Mouse (Mus musculus): ENCODE measurements around the gene Cxcr1.
A peak's percentile ranks its signal among the peaks of the same experiment; 100 is the strongest.
"Not testable (repeated sequence)": the region's sequence is repeated elsewhere in the genome, so short reads cannot be mapped to it uniquely, and the experiment has no call there.

Gene Cxcr1

DNA sequence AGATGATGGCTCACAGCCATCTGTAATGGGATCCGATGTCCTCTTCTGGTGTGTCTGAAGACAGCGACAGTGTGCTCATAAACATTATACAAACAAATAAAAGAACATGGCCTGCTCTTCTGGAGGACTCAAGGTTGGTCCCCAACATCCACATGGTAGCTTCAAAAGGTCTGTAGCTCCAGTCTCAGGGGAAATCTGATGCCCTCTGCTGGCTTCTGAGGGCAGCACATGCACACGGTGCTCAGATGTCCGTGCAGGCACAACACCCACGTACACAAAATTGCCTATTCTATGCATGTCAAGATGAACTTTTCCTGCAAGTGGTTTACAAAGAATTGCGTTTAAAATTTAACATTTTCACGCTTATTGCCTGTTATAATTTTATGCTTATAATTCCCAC is 1.5 kb upstream of the Cxcr1 start:
- no peak for DNase-seq (ENCODE audit: low spot score)

GRCm38 (mm10) chr1:74192711-74193110 is 1.7 kb downstream of the Cxcr1 start:
- no peak for DNase-seq (ENCODE audit: low spot score)

DNA sequence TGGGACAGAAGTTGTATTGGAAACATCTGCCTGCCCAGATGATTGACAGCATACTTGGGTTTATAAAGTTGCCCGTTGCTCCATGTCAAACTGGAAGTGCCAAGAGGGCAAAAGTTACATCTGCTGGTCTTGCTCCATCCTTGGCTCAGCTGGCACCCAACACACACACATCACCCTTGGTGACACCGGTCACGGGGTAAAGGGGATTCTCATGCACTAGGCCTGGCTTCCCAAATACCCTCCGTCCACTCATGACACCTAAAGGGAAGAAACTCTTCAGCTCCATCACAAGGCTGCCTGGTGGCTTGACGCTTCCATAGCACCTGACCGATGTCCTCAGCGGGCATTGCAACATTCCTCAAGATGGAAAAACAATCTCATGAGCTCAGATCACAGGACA is 4.0 kb downstream of the Cxcr1 start:
- no peak for DNase-seq (ENCODE audit: low spot score)

DNA sequence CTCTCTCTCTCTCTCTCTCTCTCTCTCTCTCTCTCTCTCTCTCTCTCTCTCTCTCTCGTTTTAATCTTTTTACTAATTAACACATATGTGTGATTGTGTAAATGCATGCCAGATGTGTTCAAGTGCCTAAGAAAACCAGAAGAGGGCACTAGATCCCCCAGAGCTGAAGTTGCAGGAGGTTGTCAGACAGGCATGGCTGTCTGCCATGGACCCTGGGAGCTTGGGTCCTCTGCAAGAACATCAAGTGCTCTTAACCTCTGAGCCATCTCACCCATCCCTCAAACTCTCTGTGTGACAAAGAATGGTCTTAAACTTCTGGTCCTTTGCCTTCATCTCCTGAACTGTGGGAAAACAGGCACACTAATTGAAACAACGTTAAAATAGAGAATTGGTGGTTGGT is 11.4 kb downstream of the Cxcr1 start:
- DNase-seq (ENCODE audit: low spot score) = no peak

GRCm38 (mm10) chr1:74181462-74181861 is 13.0 kb downstream of the Cxcr1 start:
- DNase-seq (ENCODE audit: low spot score) = no peak

DNA sequence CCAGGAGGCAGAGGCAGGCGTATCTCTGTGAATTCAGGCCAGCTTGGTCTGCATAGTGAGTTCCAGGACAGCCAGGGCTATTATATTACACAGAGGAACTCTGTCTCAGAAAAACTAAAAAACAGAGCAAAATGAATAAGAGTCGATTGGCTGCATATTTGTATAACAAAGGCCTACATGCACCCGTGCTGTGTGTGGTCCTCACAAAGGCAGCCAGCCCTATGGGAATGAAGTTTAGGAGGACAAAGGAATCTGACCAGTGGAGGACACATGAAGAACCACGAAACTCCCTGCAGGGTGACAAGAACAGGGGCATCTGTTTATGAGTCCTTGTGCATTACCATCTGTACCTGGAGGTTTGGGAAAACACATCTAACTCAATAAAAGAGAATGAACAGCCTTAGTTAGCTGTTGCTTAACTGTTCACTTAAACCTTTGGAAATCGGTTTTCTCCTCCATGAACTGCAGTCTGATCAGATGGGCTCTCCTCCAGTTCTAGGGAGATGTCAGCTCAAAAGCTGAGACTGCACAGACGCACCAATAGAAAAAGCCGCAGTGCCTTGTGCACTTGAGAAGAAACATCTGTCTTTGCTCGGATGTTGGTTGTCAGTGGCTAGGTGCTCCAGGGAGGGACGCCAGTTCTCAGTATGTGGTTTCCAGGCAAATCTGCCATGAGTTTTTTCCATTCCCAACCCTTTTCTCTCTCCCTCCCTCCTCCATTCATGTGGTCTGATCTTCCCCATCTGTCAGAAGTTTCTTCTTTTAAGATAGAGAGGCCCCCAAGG is 14.6 kb downstream of the Cxcr1 start:
- DNase-seq (ENCODE audit: low spot score) = no peak

- DNase-seq (ENCODE audit: low spot score) = no peak
These were observed 15.8 kb downstream of the Cxcr1 start for GRCm38 (mm10) chr1:74178618-74179017.

DNA sequence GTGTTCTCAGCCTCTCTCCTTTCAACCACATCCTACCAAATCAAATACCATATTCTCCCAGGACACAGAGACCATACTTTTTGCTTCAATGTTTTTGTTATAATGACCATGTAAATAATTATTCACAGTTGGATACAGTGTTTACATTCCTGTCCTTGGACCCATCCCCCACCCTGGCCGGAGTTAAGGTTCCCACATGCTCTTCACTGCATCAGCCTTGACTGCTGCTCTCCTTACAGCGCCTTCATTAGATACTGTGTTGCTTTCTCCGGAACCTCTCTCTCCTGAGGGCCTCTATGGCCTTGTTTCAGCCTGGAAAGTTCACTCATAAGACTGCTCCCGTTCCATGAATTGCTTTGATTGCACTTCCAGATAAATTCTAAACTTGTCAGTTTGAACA is 18.7 kb downstream of the Cxcr1 start:
- peak; percentile 85 for DNase-seq (ENCODE audit: low spot score)

GRCm38 (mm10) chr1:74172722-74173121 is 21.7 kb downstream of the Cxcr1 start:
- DNase-seq (ENCODE audit: low spot score) = no peak

- DNase-seq (ENCODE audit: low spot score) = no peak
These were observed 24.7 kb downstream of the Cxcr1 start for GRCm38 (mm10) chr1:74169721-74170120.

GRCm38 (mm10) chr1:74167136-74167535 is 27.3 kb downstream of the Cxcr1 start:
- DNase-seq (ENCODE audit: low spot score) = no peak

DNA sequence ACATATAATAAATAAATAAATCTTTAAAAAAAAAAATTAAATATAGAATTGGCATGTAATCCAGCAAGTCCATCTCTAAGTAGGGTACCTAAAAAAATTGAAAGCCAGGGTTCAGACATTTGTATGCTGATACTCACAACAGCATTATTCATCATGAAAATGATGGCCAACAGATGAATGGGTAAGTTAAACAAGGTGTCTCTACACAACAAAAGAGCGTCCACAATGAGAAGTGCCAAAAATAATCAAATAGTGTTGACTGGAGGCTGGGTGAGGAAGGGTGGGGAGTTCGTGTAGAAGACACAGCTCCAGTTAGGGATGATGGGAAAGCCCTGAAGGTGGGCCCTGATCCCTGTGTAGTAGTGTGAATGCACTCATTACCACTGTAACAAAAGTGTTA is 34.4 kb downstream of the Cxcr1 start:
- no peak for DNase-seq (ENCODE audit: low spot score)

- DNase-seq (ENCODE audit: low spot score) = not testable (repeated sequence)
These were observed 34.8 kb downstream of the Cxcr1 start for GRCm38 (mm10) chr1:74159613-74160012.

- DNase-seq (ENCODE audit: low spot score) = no peak
These were observed 38.0 kb downstream of the Cxcr1 start for GRCm38 (mm10) chr1:74156381-74156910.

GRCm38 (mm10) chr1:74155435-74156012 is 38.9 kb downstream of the Cxcr1 start:
- no peak for DNase-seq (ENCODE audit: low spot score)

GRCm38 (mm10) chr1:74153461-74154184 is 40.8 kb downstream of the Cxcr1 start, which contains the start of gene Cxcr2:
Cxcr2 (plus strand) TSS chr1:74153989.
- DNase-seq (ENCODE audit: low spot score) = no peak

- DNase-seq (ENCODE audit: low spot score) = no peak
These were observed 43.3 kb downstream of the Cxcr1 start for GRCm38 (mm10) chr1:74151091-74151490.

DNA sequence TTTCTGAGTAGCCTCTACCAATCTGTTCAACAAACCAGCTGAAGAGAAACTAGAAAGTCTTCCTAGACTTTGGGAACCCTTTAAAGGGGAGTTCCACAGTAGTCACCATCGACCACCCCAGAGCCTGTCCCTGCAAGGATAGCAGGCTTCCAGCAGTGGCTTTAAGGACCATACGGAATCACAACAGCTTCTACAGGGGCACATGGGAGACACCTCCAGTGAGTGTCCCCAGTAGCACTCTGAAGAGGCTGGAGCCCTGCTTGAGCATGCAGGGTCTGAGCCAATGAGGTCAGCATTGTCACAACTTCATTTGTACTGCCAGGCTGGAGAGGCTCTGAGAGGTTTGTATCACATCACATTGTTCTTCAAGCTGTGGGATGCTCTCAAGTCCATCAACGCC is 44.3 kb downstream of the Cxcr1 start:
- no peak for DNase-seq (ENCODE audit: low spot score)

GRCm38 (mm10) chr1:74149106-74149885 is 45.1 kb downstream of the Cxcr1 start:
- DNase-seq (ENCODE audit: low spot score) = no peak

Data from testis, postnatal 14 days (tissue).